Mouse (Mus musculus): ENCODE measurements around the gene Gprin3. TPM values are rescaled to one million over a fixed set of nuclear protein-coding genes. Genes with fewer than 3 reads are reported as not detected.

The Gprin3 gene
- polyA plus RNA-seq (2012; ENCODE audit: insufficient read depth, low replicate concordance): 0.83 TPM in 1 of 2 replicates, not detected in the other

DNA sequence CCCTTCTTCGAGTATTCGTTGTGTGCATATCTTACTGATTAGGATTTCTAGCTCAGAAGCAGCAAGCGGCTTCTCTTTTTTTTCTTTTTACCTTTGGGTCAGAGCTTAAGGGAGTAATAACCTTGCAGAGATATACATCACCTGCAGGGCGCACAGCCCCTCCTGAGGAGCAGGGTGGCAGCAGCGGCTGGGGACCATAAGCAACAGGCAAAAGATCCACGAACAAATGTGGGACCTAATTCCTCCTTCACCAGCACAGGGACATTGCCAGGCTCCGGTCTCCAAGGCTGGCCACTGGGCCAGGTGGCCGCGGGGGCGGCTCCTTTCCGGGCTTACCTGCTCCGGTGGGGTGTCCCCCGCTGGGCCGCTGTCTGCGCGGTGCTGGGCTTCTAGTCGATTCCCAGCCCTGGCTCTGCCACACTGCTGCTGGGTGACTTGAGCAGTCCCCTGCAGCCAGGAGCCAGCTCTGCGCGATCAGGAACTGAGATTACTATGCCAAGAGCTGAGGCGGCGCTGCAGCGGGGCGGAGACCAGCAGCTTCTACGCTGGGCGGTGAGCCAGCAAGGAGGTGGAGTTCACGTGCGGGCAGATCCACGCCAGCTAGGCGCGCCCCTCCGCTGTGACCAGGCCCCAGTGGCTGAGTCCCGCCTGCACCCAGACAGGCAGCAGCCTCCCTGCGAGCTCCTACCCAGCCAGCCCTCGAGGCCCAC is at the start of gene Gprin3:
Gprin3 (minus strand) TSS at position 471 of the 710 bp plus-strand sequence.
- peaks cover 8% of the 10 kb centered on the region for H3K27me3 ChIP-seq (replicated peaks)
- H3K4me3 ChIP-seq (replicated peaks): peak within 1 kb of the TSS; percentile 85
- peaks cover 5% of the 10 kb centered on the region for H3K4me1 ChIP-seq
- no peaks in the 10 kb centered on the region for H3K9me3 ChIP-seq
- TF ChIP-seq GATA1 (IDR thresholded peaks at IDR 0.05; ENCODE audit: borderline replicate concordance, low read length): no peak
- TF ChIP-seq FLI1 (IDR thresholded peaks at IDR 0.05; ENCODE audit: low read length): no peak
- no peaks in the 10 kb centered on the region for H3K36me3 ChIP-seq (replicated peaks; ENCODE audit: low read length)

DNA sequence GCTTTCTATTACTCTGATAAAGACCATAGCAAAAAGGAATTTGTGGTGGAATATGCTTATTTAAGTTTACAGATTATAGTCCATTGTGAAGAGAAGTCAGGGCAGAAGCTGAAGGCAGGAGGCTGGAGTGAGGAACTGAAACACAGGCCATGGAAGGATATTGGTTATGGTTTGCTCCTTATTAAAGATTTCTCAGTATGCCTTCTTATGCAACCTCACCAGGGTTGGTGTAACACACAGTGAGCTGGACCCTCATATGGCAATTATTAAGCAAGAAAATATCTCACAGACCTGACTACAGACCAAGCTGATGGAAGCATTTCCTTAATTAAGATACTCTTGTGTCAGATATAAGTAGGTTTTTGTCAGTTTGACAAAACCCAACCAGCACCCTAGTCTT is 32.8 kb upstream of the Gprin3 start:
- Histone ChIP-seq H3K9me3 (no peaks in the 10 kb centered on the region), H3K36me3 (replicated peaks; ENCODE audit: low read length) (no peaks in the 10 kb centered on the region), H3K27me3 (replicated peaks) (no peaks in the 10 kb centered on the region), H3K4me1 (no peaks in the 10 kb centered on the region), H3K4me3 (replicated peaks) (no peak overlapping the region)
- TF ChIP-seq GATA1 (IDR thresholded peaks at IDR 0.05; ENCODE audit: borderline replicate concordance, low read length) (no peak), FLI1 (IDR thresholded peaks at IDR 0.05; ENCODE audit: low read length) (no peak)

DNA sequence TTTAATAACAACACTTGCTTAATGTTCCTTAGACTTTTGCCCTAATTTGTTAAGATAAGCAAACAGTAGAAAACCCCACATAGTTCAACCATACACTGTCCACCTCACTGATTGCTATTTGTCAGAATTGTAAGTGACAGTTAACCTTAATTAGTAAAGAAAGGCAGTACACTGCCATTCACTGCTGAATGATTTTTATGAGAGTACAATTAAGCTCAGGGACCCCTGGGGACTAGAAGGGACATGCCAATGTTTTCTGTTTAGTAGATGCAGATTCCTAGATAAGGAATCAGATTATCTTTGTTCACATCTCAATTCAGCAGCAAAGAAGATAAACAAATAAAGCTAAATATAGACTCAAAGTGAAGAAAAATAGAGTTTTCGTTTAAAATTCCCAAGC is 30.0 kb upstream of the Gprin3 start:
- Histone ChIP-seq H3K4me3 (replicated peaks) (no peak overlapping the region), H3K9me3 (no peaks in the 10 kb centered on the region), H3K36me3 (replicated peaks; ENCODE audit: low read length) (no peaks in the 10 kb centered on the region), H3K4me1 (no peaks in the 10 kb centered on the region), H3K27me3 (replicated peaks) (no peaks in the 10 kb centered on the region)
- TF ChIP-seq GATA1 (IDR thresholded peaks at IDR 0.05; ENCODE audit: borderline replicate concordance, low read length): no peak
- no peak for TF ChIP-seq FLI1 (IDR thresholded peaks at IDR 0.05; ENCODE audit: low read length)

DNA sequence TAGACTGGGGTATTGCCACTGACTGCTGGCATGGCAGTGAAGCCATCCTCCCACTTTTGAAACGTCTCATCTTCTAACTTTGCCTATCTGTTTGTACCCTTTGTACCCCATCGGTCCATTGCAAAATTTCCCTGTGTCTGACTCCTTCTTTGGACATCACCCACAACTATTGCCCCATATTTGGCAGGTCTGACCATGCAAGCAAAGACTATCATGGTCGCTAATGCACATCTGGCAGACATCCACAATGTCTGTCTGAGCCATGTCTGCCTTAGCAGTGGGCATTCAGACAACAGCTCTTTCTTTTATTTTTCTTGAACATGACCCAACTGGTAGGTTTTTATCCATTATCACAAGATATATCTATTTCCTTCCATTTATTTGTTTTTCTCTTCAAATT is 25.3 kb upstream of the Gprin3 start:
- TF ChIP-seq GATA1 (IDR thresholded peaks at IDR 0.05; ENCODE audit: borderline replicate concordance, low read length) (no peak), FLI1 (IDR thresholded peaks at IDR 0.05; ENCODE audit: low read length) (no peak)
- no peaks in the 10 kb centered on the region for H3K9me3 ChIP-seq

DNA sequence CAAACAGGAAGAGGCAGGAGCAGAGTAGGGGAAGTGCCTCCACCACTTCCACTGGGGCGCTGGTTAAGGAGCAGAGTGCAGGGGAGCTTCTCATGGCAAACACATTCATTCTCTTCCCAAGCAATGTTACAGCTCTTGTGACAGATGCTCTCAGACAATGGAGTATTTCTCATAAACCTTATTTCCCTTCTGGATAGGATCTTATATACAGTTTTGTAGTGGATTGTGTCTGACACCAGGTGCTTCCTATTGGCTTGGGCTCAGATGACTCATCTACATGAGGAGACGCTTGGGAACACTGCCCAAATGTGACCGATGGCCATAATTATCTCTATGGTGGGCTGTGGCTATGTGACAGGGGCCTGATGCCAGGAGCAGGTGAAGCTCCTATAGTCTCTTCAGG is 19.0 kb upstream of the Gprin3 start:
- Histone ChIP-seq H3K27me3 (replicated peaks) (no peaks in the 10 kb centered on the region), H3K36me3 (replicated peaks; ENCODE audit: low read length) (no peaks in the 10 kb centered on the region), H3K9me3 (no peaks in the 10 kb centered on the region), H3K4me3 (replicated peaks) (no peak overlapping the region), H3K4me1 (no peaks in the 10 kb centered on the region)
- TF ChIP-seq GATA1 (IDR thresholded peaks at IDR 0.05; ENCODE audit: borderline replicate concordance, low read length) (no peak), FLI1 (IDR thresholded peaks at IDR 0.05; ENCODE audit: low read length) (no peak)

More for the DNA sequence above, 25.3 kb upstream of the Gprin3 start:
- H3K4me1 ChIP-seq: no peaks in the 10 kb centered on the region
- H3K4me3 ChIP-seq (replicated peaks): no peak overlapping the region
- no peaks in the 10 kb centered on the region for H3K27me3 ChIP-seq (replicated peaks)
- H3K36me3 ChIP-seq (replicated peaks; ENCODE audit: low read length): no peaks in the 10 kb centered on the region

DNA sequence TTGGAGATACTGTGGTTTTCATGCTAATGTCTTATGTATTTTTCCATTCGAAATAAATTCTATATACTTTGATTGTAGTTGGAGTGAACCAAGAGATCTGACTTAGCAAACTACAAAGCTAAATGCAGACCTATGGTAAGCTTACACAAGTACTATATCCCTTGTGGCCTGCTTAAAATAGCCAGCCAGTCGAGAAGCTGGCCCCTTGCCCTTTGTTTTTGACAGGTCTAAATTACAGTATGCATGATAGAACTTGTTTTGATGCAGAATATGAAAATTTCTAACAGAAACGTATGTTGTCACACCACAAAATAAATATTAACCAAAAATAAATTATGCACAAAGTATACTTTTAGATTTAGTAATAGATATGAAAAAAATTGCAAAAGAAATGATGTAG is 9.8 kb upstream of the Gprin3 start:
- Histone ChIP-seq H3K36me3 (replicated peaks; ENCODE audit: low read length) (no peaks in the 10 kb centered on the region), H3K4me1 (no peaks in the 10 kb centered on the region), H3K9me3 (no peaks in the 10 kb centered on the region), H3K27me3 (replicated peaks) (no peaks in the 10 kb centered on the region), H3K4me3 (replicated peaks) (no peak overlapping the region)
- TF ChIP-seq FLI1 (IDR thresholded peaks at IDR 0.05; ENCODE audit: low read length) (no peak), GATA1 (IDR thresholded peaks at IDR 0.05; ENCODE audit: borderline replicate concordance, low read length) (no peak)

DNA sequence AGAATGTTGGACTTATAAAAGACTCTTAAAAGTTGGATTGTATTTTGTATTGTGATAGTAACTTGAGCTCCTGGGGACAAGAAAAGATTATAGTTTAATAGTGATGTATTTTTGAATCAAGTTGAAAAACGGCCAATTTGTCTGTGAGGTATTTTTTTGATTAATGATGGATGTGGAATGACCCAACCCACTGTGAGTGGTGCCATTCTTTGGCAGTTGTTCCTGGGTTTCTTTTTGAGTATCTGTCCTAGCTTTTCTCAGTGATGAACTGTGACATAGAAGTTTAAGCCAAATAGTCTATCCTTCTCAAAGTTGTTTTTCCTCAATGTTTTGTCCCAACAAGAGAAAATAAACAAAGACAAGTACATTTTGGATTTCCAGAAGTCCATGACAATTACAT is 7.0 kb upstream of the Gprin3 start:
- TF ChIP-seq FLI1 (IDR thresholded peaks at IDR 0.05; ENCODE audit: low read length) (no peak), GATA1 (IDR thresholded peaks at IDR 0.05; ENCODE audit: borderline replicate concordance, low read length) (no peak)
- no peaks in the 10 kb centered on the region for H3K9me3 ChIP-seq
- no peaks in the 10 kb centered on the region for H3K4me1 ChIP-seq
- H3K36me3 ChIP-seq (replicated peaks; ENCODE audit: low read length): no peaks in the 10 kb centered on the region
- no peaks in the 10 kb centered on the region for H3K27me3 ChIP-seq (replicated peaks)
- no peak overlapping the region for H3K4me3 ChIP-seq (replicated peaks)

DNA sequence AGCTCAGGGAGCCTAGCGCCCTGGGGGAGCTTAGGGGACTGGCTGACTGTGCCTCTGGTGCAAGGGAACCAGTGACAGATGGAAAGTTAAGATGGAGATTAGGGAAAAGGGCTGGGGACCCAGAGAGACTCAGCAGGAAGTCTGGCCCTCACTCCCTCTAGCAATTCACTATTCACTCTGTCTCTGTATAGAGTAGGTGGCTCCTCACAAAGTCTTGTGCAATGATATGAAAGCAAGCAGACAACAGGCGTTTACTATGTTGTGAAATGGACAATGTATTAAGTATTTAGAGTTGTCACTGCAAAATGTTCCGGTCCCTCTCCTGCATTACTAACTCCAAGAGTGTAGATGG is 416 bp upstream of the Gprin3 start:
- H3K4me1 ChIP-seq: peaks cover 5% of the 10 kb centered on the region
- no peaks in the 10 kb centered on the region for H3K36me3 ChIP-seq (replicated peaks; ENCODE audit: low read length)
- no peaks in the 10 kb centered on the region for H3K9me3 ChIP-seq
- peak overlapping the region; percentile 85 for H3K4me3 ChIP-seq (replicated peaks)
- TF ChIP-seq FLI1 (IDR thresholded peaks at IDR 0.05; ENCODE audit: low read length) (no peak), GATA1 (IDR thresholded peaks at IDR 0.05; ENCODE audit: borderline replicate concordance, low read length) (no peak)
- H3K27me3 ChIP-seq (replicated peaks): peaks cover 8% of the 10 kb centered on the region

DNA sequence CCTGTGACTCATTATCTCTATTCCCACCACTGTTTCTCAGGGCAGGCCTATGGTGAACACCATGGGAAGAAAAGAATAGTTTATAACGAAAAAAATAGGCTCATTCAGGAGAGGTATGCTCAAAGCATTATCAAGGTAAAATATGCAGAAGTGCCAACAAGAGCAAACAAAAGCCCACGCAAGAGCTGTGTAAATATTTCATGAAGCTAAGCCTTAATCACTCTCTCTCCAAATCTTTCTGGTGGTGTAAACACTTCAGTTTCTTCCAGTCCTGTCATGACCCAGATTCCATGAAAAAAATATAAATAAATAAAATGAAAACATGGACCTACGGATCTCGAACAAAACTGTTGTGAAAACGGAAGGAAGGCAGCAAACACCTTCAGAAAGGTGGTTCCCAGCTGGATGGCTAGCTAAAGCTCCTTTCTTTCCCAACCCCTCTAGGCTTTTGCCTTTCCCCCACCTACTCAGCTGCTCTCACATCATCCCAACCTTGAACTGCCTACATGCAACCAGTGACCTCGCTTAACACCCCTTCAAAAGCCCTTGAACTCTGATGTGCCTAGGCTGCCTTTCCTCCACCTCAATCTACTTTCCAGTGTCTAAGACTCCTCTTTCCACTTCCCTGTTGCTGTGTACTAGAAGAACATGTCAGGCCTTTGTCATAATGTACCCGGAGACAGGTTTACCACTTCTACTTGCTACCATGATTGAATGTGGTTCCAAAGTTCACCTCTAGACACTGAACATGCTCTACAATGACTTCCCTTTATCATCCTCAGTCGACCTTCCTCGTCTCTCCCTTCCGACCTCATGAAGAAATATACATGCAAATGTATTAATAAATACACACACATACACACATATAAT is 988 bp downstream of the Gprin3 start:
- Histone ChIP-seq H3K27me3 (replicated peaks) (peaks cover 8% of the 10 kb centered on the region), H3K9me3 (no peaks in the 10 kb centered on the region), H3K4me1 (peaks cover 5% of the 10 kb centered on the region), H3K4me3 (replicated peaks) (no peak overlapping the region), H3K36me3 (replicated peaks; ENCODE audit: low read length) (no peaks in the 10 kb centered on the region)
- no peak for TF ChIP-seq FLI1 (IDR thresholded peaks at IDR 0.05; ENCODE audit: low read length)
- TF ChIP-seq GATA1 (IDR thresholded peaks at IDR 0.05; ENCODE audit: borderline replicate concordance, low read length): no peak

DNA sequence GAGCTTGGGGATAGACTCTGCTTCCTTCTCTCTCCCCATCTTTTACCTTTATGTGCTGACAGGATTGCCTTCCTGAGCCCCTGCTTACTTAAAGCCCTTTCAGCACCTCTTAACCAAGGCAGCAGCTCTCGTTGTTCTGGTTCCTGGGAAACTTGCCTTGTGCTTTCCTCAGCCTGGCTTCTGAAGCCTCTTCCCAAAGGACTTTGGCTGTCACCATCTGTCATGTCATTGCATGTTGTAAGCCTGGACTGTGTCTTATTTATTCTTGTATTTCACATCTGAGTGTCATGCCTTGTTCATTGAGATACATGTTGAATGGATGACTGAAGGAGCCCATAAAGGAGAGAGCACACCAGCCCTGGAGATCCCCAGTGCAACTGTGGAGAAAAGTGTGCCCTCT is 2.3 kb downstream of the Gprin3 start:
- H3K4me3 ChIP-seq (replicated peaks): no peak overlapping the region
- H3K4me1 ChIP-seq: peaks cover 5% of the 10 kb centered on the region
- H3K27me3 ChIP-seq (replicated peaks): peaks cover 8% of the 10 kb centered on the region
- no peaks in the 10 kb centered on the region for H3K36me3 ChIP-seq (replicated peaks; ENCODE audit: low read length)
- no peaks in the 10 kb centered on the region for H3K9me3 ChIP-seq
- TF ChIP-seq FLI1 (IDR thresholded peaks at IDR 0.05; ENCODE audit: low read length): no peak
- no peak for TF ChIP-seq GATA1 (IDR thresholded peaks at IDR 0.05; ENCODE audit: borderline replicate concordance, low read length)

Data from megakaryocyte, embryonic 14.5 days (primary cell).